Mouse (Mus musculus) layer of hippocampus, adult 9-10 months (tissue): Measurements from ENCODE around the gene Entpd3.
A peak's percentile ranks its signal among the peaks of the same experiment; 100 is the strongest.
"Not testable (repeated sequence)": the region's sequence is repeated elsewhere in the genome, so short reads cannot be mapped to it uniquely, and the experiment has no call there.

Experiments
- DNase-seq: peaks from one replicate; pipeline ENCODE4 v3.0.0; 2022; ENCODE audit warnings: low spot score

Gene Entpd3

GRCm38 (mm10) chr9:120533446-120533950, 6.1 kb upstream of the Entpd3 start:
- DNase-seq = not testable (repeated sequence)

- DNase-seq = no peak
Measured at GRCm38 (mm10) chr9:120541411-120541810, 1.8 kb downstream of the Entpd3 start.

- no peak for DNase-seq
Measured at GRCm38 (mm10) chr9:120542241-120542640, 2.6 kb downstream of the Entpd3 start.

GRCm38 (mm10) chr9:120545994-120546393, 6.4 kb downstream of the Entpd3 start:
- DNase-seq = no peak

- no peak for DNase-seq
Measured at GRCm38 (mm10) chr9:120546482-120546881, 6.9 kb downstream of the Entpd3 start.

- DNase-seq = no peak
Measured at GRCm38 (mm10) chr9:120547026-120547668, 7.5 kb downstream of the Entpd3 start.

GRCm38 (mm10) chr9:120550778-120551177, 11.2 kb downstream of the Entpd3 start:
- no peak for DNase-seq

- no peak for DNase-seq
Measured at GRCm38 (mm10) chr9:120563590-120563989, 24.0 kb downstream of the Entpd3 start.

- DNase-seq = no peak
Measured at GRCm38 (mm10) chr9:120564247-120564646, 24.6 kb downstream of the Entpd3 start.

GRCm38 (mm10) chr9:120566384-120566783, 26.8 kb downstream of the Entpd3 start:
- DNase-seq = no peak

- DNase-seq = no peak
Measured at GRCm38 (mm10) chr9:120568917-120569316, 29.3 kb downstream of the Entpd3 start.

- DNase-seq = no peak
Measured at GRCm38 (mm10) chr9:120569721-120570333, 30.2 kb downstream of the Entpd3 start.

GRCm38 (mm10) chr9:120570334-120570725, 30.7 kb downstream of the Entpd3 start:
- DNase-seq = no peak

GRCm38 (mm10) chr9:120570741-120571592, 31.3 kb downstream of the Entpd3 start, which contains the start of gene Rpl14:
Rpl14 (plus strand) TSS chr9:120571444.
- DNase-seq = peak; percentile 94

GRCm38 (mm10) chr9:120571593-120572385, 32.2 kb downstream of the Entpd3 start:
- no peak for DNase-seq

GRCm38 (mm10) chr9:120575748-120576661, 36.4 kb downstream of the Entpd3 start:
- DNase-seq = no peak

GRCm38 (mm10) chr9:120576662-120577013, 37.0 kb downstream of the Entpd3 start:
- no peak for DNase-seq

GRCm38 (mm10) chr9:120577133-120577651, 37.6 kb downstream of the Entpd3 start:
- DNase-seq = peak; percentile 49

GRCm38 (mm10) chr9:120577706-120578405, 38.2 kb downstream of the Entpd3 start:
- DNase-seq = no peak

- DNase-seq = no peak
Measured at GRCm38 (mm10) chr9:120578701-120579100, 39.1 kb downstream of the Entpd3 start.
